Mouse (Mus musculus): Measurements from ENCODE around the gene Kcnma1. TPM values are rescaled to one million over a fixed set of nuclear protein-coding genes. Genes with fewer than 3 reads are reported as not detected.

Kcnma1 gene
- total and polyA plus RNA-seq, 3 experiments = not detected

- no peak overlapping the region for H3K27ac ChIP-seq (ENCODE audit: control insufficient read depth, low read depth, low read length)
- no peak overlapping the region for H3K9ac ChIP-seq (ENCODE audit: control insufficient read depth, low read depth, low read length, poor library complexity, severe bottlenecking)
- H3K36me3 ChIP-seq (ENCODE audit: control insufficient read depth in 1 of 2, insufficient read depth in 2 of 2, low read length in 2 of 2) = no peaks in the 10 kb centered on the region
- H3K4me1 ChIP-seq (ENCODE audit: control insufficient read depth in 1 of 2, insufficient read depth in 2 of 2, low read length in 2 of 2) = no peaks in the 10 kb centered on the region
- no peaks in the 10 kb centered on the region for H3K79me2 ChIP-seq (ENCODE audit: control insufficient read depth, insufficient read depth, low read length, poor library complexity)
- H3K27me3 ChIP-seq (ENCODE audit: control insufficient read depth in 1 of 2, insufficient read depth in 2 of 2, low read length in 2 of 2) = no peaks in the 10 kb centered on the region; a peak in 2 of 4 replicates
- peak; percentile 21 for DNase-seq (ENCODE audit: low read depth, low spot score)
- no peak overlapping the region for H3K4me3 ChIP-seq (ENCODE audit: control insufficient read depth in 1 of 2, insufficient read depth in 1 of 2, low read depth in 2 of 2, low read length in 2 of 2)
- H3K9me3 ChIP-seq (replicated peaks; ENCODE audit: insufficient read depth, low read length) = no peaks in the 10 kb centered on the region
- TF ChIP-seq SMC3 (IDR thresholded peaks at IDR 0.05; ENCODE audit: low read depth, low read length) (peak; percentile 42), MXI1 (IDR thresholded peaks at IDR 0.05; ENCODE audit: low read depth, low read length) (no peak), CHD2 (IDR thresholded peaks at IDR 0.05; ENCODE audit: low read length) (no peak), RAD21 (IDR thresholded peaks at IDR 0.05; ENCODE audit: low read depth, low read length) (peak; percentile 18; the same call in 1 of the 2 replicates), CTCF (IDR thresholded peaks at IDR 0.05 in 2 of 3, conservative IDR thresholded peaks at IDR 0.05 in 1 of 3; ENCODE audit: control insufficient read depth in 1 of 3, insufficient read depth in 1 of 3, low read depth in 2 of 3, low read length in 3 of 3, poor library complexity in 1 of 3, severe bottlenecking in 1 of 3) (peak; percentile 26 to 57 (median 53); a peak in 5 of 6 replicates), ZC3H11A (IDR thresholded peaks at IDR 0.05; ENCODE audit: low read depth, low read length) (0 out of 2 replicates have a peak, but pooled peaks have one; percentile 8)
Observed at GRCm38 (mm10) chr14:23266554-23267309, 747.6 kb downstream of the Kcnma1 start.

GRCm38 (mm10) chr14:23253154-23253553, 761.1 kb downstream of the Kcnma1 start:
- H3K27me3 ChIP-seq (ENCODE audit: control insufficient read depth in 1 of 2, insufficient read depth in 2 of 2, low read length in 2 of 2) = no peaks in the 10 kb centered on the region; a peak in 1 of 4 replicates
- H3K79me2 ChIP-seq (ENCODE audit: control insufficient read depth, insufficient read depth, low read length, poor library complexity) = no peaks in the 10 kb centered on the region
- no peak overlapping the region for H3K27ac ChIP-seq (ENCODE audit: control insufficient read depth, low read depth, low read length)
- H3K9ac ChIP-seq (ENCODE audit: control insufficient read depth, low read depth, low read length, poor library complexity, severe bottlenecking) = no peak overlapping the region
- H3K4me1 ChIP-seq (ENCODE audit: control insufficient read depth in 1 of 2, insufficient read depth in 2 of 2, low read length in 2 of 2) = no peaks in the 10 kb centered on the region
- no peaks in the 10 kb centered on the region for H3K36me3 ChIP-seq (ENCODE audit: control insufficient read depth in 1 of 2, insufficient read depth in 2 of 2, low read length in 2 of 2)
- no peaks in the 10 kb centered on the region for H3K9me3 ChIP-seq (replicated peaks; ENCODE audit: insufficient read depth, low read length)
- H3K4me3 ChIP-seq (ENCODE audit: control insufficient read depth in 1 of 2, insufficient read depth in 1 of 2, low read depth in 2 of 2, low read length in 2 of 2) = no peak overlapping the region
- DNase-seq (ENCODE audit: low read depth, low spot score) = no peak
- no peak for TF ChIP-seq USF2 (IDR thresholded peaks at IDR 0.05; ENCODE audit: borderline replicate concordance in 1 of 2, insufficient read depth in 1 of 2, low read depth in 1 of 2, low read length in 2 of 2)
- TF ChIP-seq MYC (IDR thresholded peaks at IDR 0.05; ENCODE audit: low read depth, low read length) = no peak
- TF ChIP-seq HCFC1 (IDR thresholded peaks at IDR 0.05; ENCODE audit: low read depth, low read length) = no peak
- no peak for TF ChIP-seq JUND (IDR thresholded peaks at IDR 0.05; ENCODE audit: low read depth, low read length)
- TF ChIP-seq RCOR1 (IDR thresholded peaks at IDR 0.05; ENCODE audit: low read depth, low read length) = no peak
- TF ChIP-seq POLR2AphosphoS5 (IDR thresholded peaks at IDR 0.05; ENCODE audit: borderline replicate concordance, low read depth, low read length) = no peak
- TF ChIP-seq ZC3H11A (IDR thresholded peaks at IDR 0.05; ENCODE audit: low read depth, low read length) = no peak
- TF ChIP-seq MAZ (IDR thresholded peaks at IDR 0.05; ENCODE audit: low read depth, low read length) = no peak
- TF ChIP-seq RAD21 (IDR thresholded peaks at IDR 0.05; ENCODE audit: low read depth, low read length) = no peak
- TF ChIP-seq POLR2A (IDR thresholded peaks at IDR 0.05; ENCODE audit: control insufficient read depth in 1 of 2, insufficient read depth in 1 of 2, low read depth in 1 of 2, low read length in 2 of 2, poor library complexity in 1 of 2) = no peak
- no peak for TF ChIP-seq MYB (IDR thresholded peaks at IDR 0.05; ENCODE audit: low read depth, low read length)
- TF ChIP-seq EP300 (IDR thresholded peaks at IDR 0.05; ENCODE audit: low read depth in 1 of 2, low read length in 2 of 2) = no peak
- TF ChIP-seq TAL1 (IDR thresholded peaks at IDR 0.05; ENCODE audit: low read length) = no peak
- TF ChIP-seq CHD1 (IDR thresholded peaks at IDR 0.05; ENCODE audit: low read depth, low read length) = no peak
- no peak for TF ChIP-seq TCF12 (IDR thresholded peaks at IDR 0.05; ENCODE audit: low read depth, low read length)
- TF ChIP-seq ZMIZ1 (IDR thresholded peaks at IDR 0.05; ENCODE audit: low read depth, low read length) = no peak
- no peak for TF ChIP-seq POLR2AphosphoS2 (IDR thresholded peaks at IDR 0.05; ENCODE audit: low read length)
- TF ChIP-seq BHLHE40 (IDR thresholded peaks at IDR 0.05; ENCODE audit: borderline replicate concordance, low read depth, low read length) = no peak

Measured in MEL (cell line).